Mouse (Mus musculus) MEL (cell line): ENCODE results near the gene Senp3. TPM values are rescaled to one million over a fixed set of nuclear protein-coding genes. Genes with fewer than 3 reads are reported as not detected.

Experiments used
- DNase-seq: peaks from one replicate; pipeline ENCODE4 v3.0.0; 2011; ENCODE audit warnings: low read depth, low spot score
- H3K27ac ChIP-seq: 2 replicates; pipeline ENCODE4 v1.5.1; 2012; ENCODE audit warnings: low read depth, mild to moderate bottlenecking, control low read depth, low read length, moderate library complexity; ENCODE audit not compliant: control insufficient read depth
- H3K27me3 ChIP-seq, 2 experiments: fragments of 150-350 bp in 1 of 2; sonication (generic) in 1 of 2; 2 replicates each; pipeline ENCODE4 v1.6.1; 2012; ENCODE audit warnings: low read length in 2 of 2, mild to moderate bottlenecking in 2 of 2, improper control_type of control experiment in 1 of 2, moderate library complexity in 1 of 2; ENCODE audit not compliant: insufficient read depth in 2 of 2, control insufficient read depth in 1 of 2
- H3K36me3 ChIP-seq, 2 experiments: 2 replicates each; pipeline ENCODE4 v1.6.1; 2012 to 2014; ENCODE audit warnings: low read length in 2 of 2, improper control_type of control experiment in 1 of 2, inconsistent platforms in 1 of 2, mild to moderate bottlenecking in 1 of 2; ENCODE audit not compliant: insufficient read depth in 2 of 2, control insufficient read depth in 1 of 2
- H3K4me1 ChIP-seq, 2 experiments: fragments of 150-350 bp in 1 of 2; sonication (generic) in 1 of 2; 2 replicates each; pipeline ENCODE4 v1.6.1; 2012; ENCODE audit warnings: low read length in 2 of 2, improper control_type of control experiment in 1 of 2, mild to moderate bottlenecking in 1 of 2; ENCODE audit not compliant: insufficient read depth in 2 of 2, control insufficient read depth in 1 of 2
- H3K4me3 ChIP-seq, 2 experiments: fragments of 150-350 bp in 1 of 2; sonication (generic) in 1 of 2; 2 replicates each; pipeline ENCODE4 v1.5.1; 2012; ENCODE audit warnings: low read depth in 2 of 2, low read length in 2 of 2, mild to moderate bottlenecking in 2 of 2, moderate library complexity in 2 of 2, control low read depth in 1 of 2, improper control_type of control experiment in 1 of 2; ENCODE audit not compliant: control insufficient read depth in 1 of 2, insufficient read depth in 1 of 2
- H3K79me2 ChIP-seq: 2 replicates; pipeline ENCODE4 v1.6.1; 2012; ENCODE audit warnings: mild to moderate bottlenecking, low read length, moderate library complexity; ENCODE audit not compliant: control insufficient read depth, poor library complexity, insufficient read depth
- H3K9ac ChIP-seq: 2 replicates; pipeline ENCODE4 v1.6.1; 2012; ENCODE audit warnings: low read depth, mild to moderate bottlenecking, control low read depth, low read length, moderate library complexity; ENCODE audit not compliant: control insufficient read depth, poor library complexity, severe bottlenecking
- H3K9me3 ChIP-seq: fragments of 150-350 bp; sonication (generic); replicated peaks from 2 replicates; pipeline ENCODE4 v1.6.1; 2012; ENCODE audit warnings: mild to moderate bottlenecking, low read length, improper control_type of control experiment, moderate library complexity; ENCODE audit not compliant: insufficient read depth
- BHLHE40 ChIP-seq: IDR thresholded peaks from 2 replicates; pipeline ENCODE4 v1.6.1; 2012; ENCODE audit warnings: low read depth, mild to moderate bottlenecking, inconsistent platforms, low read length, improper control_type of control experiment, borderline replicate concordance
- CTCF ChIP-seq, 3 experiments: IDR thresholded peaks in 2 of 3; conservative IDR thresholded peaks in 1 of 3; 2 replicates each; pipeline ENCODE4 v1.5.1; 2011 to 2012; ENCODE audit warnings: low read length in 3 of 3, low read depth in 2 of 3, mild to moderate bottlenecking in 2 of 3, improper control_type of control experiment in 1 of 3, inconsistent platforms in 1 of 3, mixed read lengths in 1 of 3, moderate library complexity in 1 of 3; ENCODE audit not compliant: control insufficient read depth in 1 of 3, insufficient read depth in 1 of 3, poor library complexity in 1 of 3, severe bottlenecking in 1 of 3
- ELF1 ChIP-seq: IDR thresholded peaks from 2 replicates; pipeline ENCODE4 v1.6.1; 2014; ENCODE audit warnings: low read depth, mild to moderate bottlenecking, inconsistent platforms, low read length, improper control_type of control experiment, moderate library complexity
- EP300 ChIP-seq, 2 experiments: IDR thresholded peaks; 2 replicates each; pipeline ENCODE4 v1.6.1; 2011; ENCODE audit warnings: improper control_type of control experiment in 2 of 2, low read length in 2 of 2, low read depth in 1 of 2, mild to moderate bottlenecking in 1 of 2
- ETS1 ChIP-seq: IDR thresholded peaks from 2 replicates; pipeline ENCODE4 v1.6.1; 2012; ENCODE audit warnings: low read depth, mild to moderate bottlenecking, inconsistent platforms, low read length, improper control_type of control experiment, moderate library complexity
- HCFC1 ChIP-seq: IDR thresholded peaks from 2 replicates; pipeline ENCODE4 v1.6.1; 2012; ENCODE audit warnings: low read depth, mild to moderate bottlenecking, inconsistent platforms, low read length, improper control_type of control experiment, moderate library complexity
- JUND ChIP-seq: IDR thresholded peaks from 2 replicates; pipeline ENCODE4 v1.6.1; 2011; ENCODE audit warnings: low read depth, mild to moderate bottlenecking, improper control_type of control experiment, low read length
- KAT2A ChIP-seq: conservative IDR thresholded peaks from 2 replicates; pipeline ENCODE4 v1.6.1; 2012; ENCODE audit warnings: low read depth, low read length, improper control_type of control experiment, inconsistent platforms
- MAFK ChIP-seq: IDR thresholded peaks from 2 replicates; pipeline ENCODE4 v1.6.1; 2011; ENCODE audit warnings: low read depth, mild to moderate bottlenecking, low read length, improper control_type of control experiment, borderline replicate concordance
- MAX ChIP-seq: IDR thresholded peaks from 2 replicates; pipeline ENCODE4 v1.6.1; 2011; ENCODE audit warnings: low read length, improper control_type of control experiment
- MEF2A ChIP-seq: IDR thresholded peaks from 2 replicates; pipeline ENCODE4 v1.6.1; 2014; ENCODE audit warnings: low read depth, mild to moderate bottlenecking, inconsistent platforms, low read length, improper control_type of control experiment; ENCODE audit not compliant: poor library complexity, insufficient replicate concordance, severe bottlenecking; ENCODE audit errors: extremely low read depth
- MYC ChIP-seq: IDR thresholded peaks from 2 replicates; pipeline ENCODE4 v1.6.1; 2011; ENCODE audit warnings: low read depth, mild to moderate bottlenecking, low read length, improper control_type of control experiment, moderate library complexity
- NELFE ChIP-seq: IDR thresholded peaks from 2 replicates; pipeline ENCODE4 v1.6.1; 2011; ENCODE audit warnings: low read depth, low read length, improper control_type of control experiment
- POLR2AphosphoS2 ChIP-seq: IDR thresholded peaks from 2 replicates; pipeline ENCODE4 v1.6.1; 2011; ENCODE audit warnings: low read length, improper control_type of control experiment
- POLR2AphosphoS5 ChIP-seq: IDR thresholded peaks from 2 replicates; pipeline ENCODE4 v1.6.1; 2012; ENCODE audit warnings: low read depth, borderline replicate concordance, mild to moderate bottlenecking, inconsistent platforms, low read length, moderate library complexity, mixed read lengths
- TAL1 ChIP-seq: IDR thresholded peaks from 2 replicates; pipeline ENCODE4 v1.6.1; 2012; ENCODE audit warnings: mild to moderate bottlenecking, inconsistent platforms, low read length, moderate library complexity, mixed read lengths
- USF2 ChIP-seq, 2 experiments: IDR thresholded peaks; 2 replicates each; pipeline ENCODE4 v1.6.1; 2011 to 2012; ENCODE audit warnings: improper control_type of control experiment in 2 of 2, low read length in 2 of 2, borderline replicate concordance in 1 of 2, inconsistent platforms in 1 of 2, low read depth in 1 of 2, mild to moderate bottlenecking in 1 of 2; ENCODE audit not compliant: insufficient read depth in 1 of 2
- ZC3H11A ChIP-seq: IDR thresholded peaks from 2 replicates; pipeline ENCODE4 v1.6.1; 2012; ENCODE audit warnings: low read depth, mild to moderate bottlenecking, inconsistent platforms, low read length, improper control_type of control experiment
- ZKSCAN1 ChIP-seq: IDR thresholded peaks from 2 replicates; pipeline ENCODE4 v1.6.1; 2012; ENCODE audit warnings: low read depth, mild to moderate bottlenecking, inconsistent platforms, low read length, improper control_type of control experiment, moderate library complexity
- ZMIZ1 ChIP-seq: IDR thresholded peaks from 2 replicates; pipeline ENCODE4 v1.6.1; 2012; ENCODE audit warnings: low read depth, mild to moderate bottlenecking, inconsistent platforms, low read length, improper control_type of control experiment, moderate library complexity
- ZNF384 ChIP-seq: IDR thresholded peaks from 2 replicates; pipeline ENCODE4 v1.6.1; 2012; ENCODE audit warnings: low read depth, mild to moderate bottlenecking, inconsistent platforms, low read length, improper control_type of control experiment
- polyA plus RNA-seq, 2 experiments: library from polyadenylated mRNA; stranded (reverse) in 1 of 2; unstranded in 1 of 2; fragments of >175 nt in 1 of 2; fragments of >200 nt in 1 of 2; gene quantifications; 2 replicates each; pipeline versions ENCODE4 v1.2.1 to v1.2.4; 2012; ENCODE audit warnings: low replicate concordance in 2 of 2, low read depth in 1 of 2; ENCODE audit not compliant: insufficient read length in 2 of 2, insufficient read depth in 1 of 2, missing spikeins in 1 of 2
- total RNA-seq: library from RNA; depleted of rRNA; stranded (reverse); fragments of 300-350 nt; gene quantifications from 2 replicates; pipeline ENCODE4 v1.2.3, GENCODE M21; 2012

The Senp3 gene
- total and polyA plus RNA-seq, 3 experiments: 147 to 890 (median 171) TPM

- no peak for DNase-seq
- no peak for TF ChIP-seq ETS1
- TF ChIP-seq POLR2AphosphoS5: no peak
- no peak for TF ChIP-seq HCFC1
- TF ChIP-seq MAFK: no peak
- no peak for TF ChIP-seq BHLHE40
- no peak for TF ChIP-seq ELF1
- H3K79me2 ChIP-seq: no peaks in the 10 kb centered on the region
- H3K4me3 ChIP-seq: no peak overlapping the region
- no peak overlapping the region for H3K9ac ChIP-seq
- no peaks in the 10 kb centered on the region for H3K9me3 ChIP-seq
- H3K27me3 ChIP-seq: no peaks in the 10 kb centered on the region
- peaks cover 0 to 6% of the 10 kb centered on the region in 2 experiments; a peak in 1 of 4 replicates for H3K4me1 ChIP-seq
- H3K36me3 ChIP-seq: no peaks in the 10 kb centered on the region
- no peak overlapping the region for H3K27ac ChIP-seq
Observed at GRCm38 (mm10) chr11:69692196-69692811, 10.4 kb upstream of the Senp3 start.

GRCm38 (mm10) chr11:69689891-69690290 lies 8.0 kb upstream of the Senp3 start:
- no peak for DNase-seq
- no peak for TF ChIP-seq ZNF384
- no peak for TF ChIP-seq ELF1
- no peak for TF ChIP-seq EP300 (IDR thresholded peaks at IDR 0.05; ENCODE audit: low read depth in 1 of 2, low read length in 2 of 2)
- no peak for TF ChIP-seq TAL1
- TF ChIP-seq JUND: no peak
- no peak for TF ChIP-seq USF2 (IDR thresholded peaks at IDR 0.05; ENCODE audit: borderline replicate concordance in 1 of 2, insufficient read depth in 1 of 2, low read depth in 1 of 2, low read length in 2 of 2)
- TF ChIP-seq ZC3H11A: no peak
- no peak for TF ChIP-seq KAT2A
- TF ChIP-seq MAFK: no peak
- no peak for TF ChIP-seq MYC
- no peak for TF ChIP-seq MEF2A
- no peak for TF ChIP-seq POLR2AphosphoS2
- no peak for TF ChIP-seq ZMIZ1
- TF ChIP-seq MAX: no peak
- TF ChIP-seq CTCF (IDR thresholded peaks at IDR 0.05 in 2 of 3, conservative IDR thresholded peaks at IDR 0.05 in 1 of 3; ENCODE audit: control insufficient read depth in 1 of 3, insufficient read depth in 1 of 3, low read depth in 2 of 3, low read length in 3 of 3, poor library complexity in 1 of 3, severe bottlenecking in 1 of 3): no peak
- TF ChIP-seq ZKSCAN1: no peak
- TF ChIP-seq HCFC1: no peak
- no peak for TF ChIP-seq NELFE
- no peaks in the 10 kb centered on the region for H3K9me3 ChIP-seq
- no peak overlapping the region for H3K27ac ChIP-seq
- no peaks in the 10 kb centered on the region for H3K36me3 ChIP-seq
- H3K9ac ChIP-seq: no peak overlapping the region
- peaks cover 0 to 11% of the 10 kb centered on the region in 2 experiments; a peak in 2 of 4 replicates for H3K4me1 ChIP-seq
- no peaks in the 10 kb centered on the region for H3K27me3 ChIP-seq
- no peak overlapping the region for H3K4me3 ChIP-seq
- H3K79me2 ChIP-seq: no peaks in the 10 kb centered on the region
